In the genomic region with DNA sequence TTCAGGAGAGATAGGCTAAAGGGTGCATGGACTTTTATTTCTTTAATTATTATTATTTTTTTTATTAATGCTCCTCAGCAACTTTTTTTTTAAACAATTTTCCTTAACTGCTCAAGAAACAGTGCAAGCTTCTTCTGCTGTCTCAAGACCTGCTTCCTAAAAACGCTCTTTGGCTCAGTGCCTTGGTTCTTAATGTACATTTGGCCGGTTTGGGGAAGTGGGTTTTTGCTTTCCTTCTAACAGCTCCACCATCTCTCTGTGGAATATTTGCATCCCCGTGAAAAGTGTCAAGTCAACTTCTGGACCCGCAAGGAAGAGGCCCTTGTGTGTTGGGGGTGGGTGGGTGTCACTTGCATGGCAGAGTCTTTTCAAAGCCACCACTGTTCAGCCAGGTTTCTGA, we compare ENCODE assay signal across 23 mouse cellular contexts.
DNase-seq lines count a peak whose midpoint lies in the region; ATAC-seq and TF ChIP-seq lines count a peak whose summit lies in the region.
"Had no signal": no experiment of that assay in that cellular context is flagged by ENCODE, and none has a peak within 500 bp of the region (broad histone marks: within the 10 kb centered on the region; RNA-seq: fewer than 3 reads in every experiment).

No protein-coding gene starts in this region.

- H3K4me1 ChIP-seq in hindbrain, embryonic 13.5 days (replicated peaks), result peaks cover 93% of the 10 kb centered on the region
- peaks cover 98% of the 10 kb centered on the region for H3K4me1 ChIP-seq in hindbrain, embryonic 10.5 days (replicated peaks)
- H3K4me1 ChIP-seq in forebrain, embryonic 12.5 days, result peaks cover 85% of the 10 kb centered on the region
- no peaks in the 10 kb centered on the region for H3K4me1 ChIP-seq in forebrain, postnatal 0 days (ENCODE audit: insufficient read depth)

- no peak overlapping the region for H3K9ac ChIP-seq in hindbrain, embryonic 13.5 days
- H3K9ac ChIP-seq in forebrain, embryonic 12.5 days, result no peak overlapping the region
- no peak overlapping the region for H3K9ac ChIP-seq in forebrain, postnatal 0 days
- H3K9ac ChIP-seq: forebrain, embryonic 15.5 days; liver, embryonic 14.5 days had no signal

- TF ChIP-seq CTCF in forebrain, postnatal 0 days (IDR thresholded peaks at IDR 0.05; ENCODE audit: low read depth), result no peak

- 61% methylated on average over 4 of the region's 4 CpGs for WGBS in hindbrain, embryonic 13.5 days
- 62% methylated on average over 4 of the region's 4 CpGs for WGBS in hindbrain, embryonic 10.5 days
- 77% methylated on average over 4 of the region's 4 CpGs for WGBS in forebrain, embryonic 12.5 days
- WGBS in forebrain, postnatal 0 days, result 61% methylated on average over 4 of the region's 4 CpGs

- DNase-seq in hindbrain, embryonic 10.5 days (ENCODE audit: low spot score), result no peak
- DNase-seq in 416B (ENCODE audit: low read depth), result peak; percentile 72
- DNase-seq in forebrain, postnatal 0 days, result no peak
- DNase-seq: adrenal gland, postnatal 25 days; B cell, adult 2 months; cerebellum, adult 9-10 months; embryo, embryonic 11 days; gastrocnemius, postnatal 14 days; kidney, adult 11 months; lung, postnatal 10 days; right cerebral cortex, postnatal 14 days; thymus, postnatal 25 days had no signal

- ATAC-seq in hindbrain, embryonic 13.5 days (ENCODE audit: low FRiP score), result no peak
- ATAC-seq in common myeloid progenitor, adult 5-6 weeks (replicated peaks; ENCODE audit: low read depth, poor library complexity, severe bottlenecking), result peak; percentile 50
- peak; percentile 36 for ATAC-seq in megakaryocyte progenitor cell, adult 5-6 weeks (replicated peaks; ENCODE audit: poor library complexity)
- ATAC-seq in forebrain, embryonic 12.5 days (ENCODE audit: low FRiP score), result no peak
- no peak for ATAC-seq in forebrain, postnatal 0 days
- ATAC-seq: activated CD4-positive, CD25-positive, alpha-beta regulatory T cell, adult 4 months; forebrain, embryonic 15.5 days; hindbrain, postnatal 0 days; Patski had no signal

- H3K27me3 ChIP-seq in hindbrain, embryonic 13.5 days, result peaks cover 84% of the 10 kb centered on the region
- peaks cover 43% of the 10 kb centered on the region for H3K27me3 ChIP-seq in hindbrain, embryonic 10.5 days (ENCODE audit: insufficient read depth, poor library complexity, severe bottlenecking)
- H3K27me3 ChIP-seq in forebrain, embryonic 12.5 days, result peaks cover 68% of the 10 kb centered on the region
- H3K27me3 ChIP-seq in forebrain, postnatal 0 days (ENCODE audit: insufficient read depth, low read length), result peaks cover 4% of the 10 kb centered on the region; the same call in 1 of the 2 replicates
- H3K27me3 ChIP-seq: Patski had no signal

- H3K4me3 ChIP-seq in hindbrain, embryonic 13.5 days, result no peak overlapping the region
- no peak overlapping the region for H3K4me3 ChIP-seq in hindbrain, embryonic 10.5 days
- no peak overlapping the region for H3K4me3 ChIP-seq in forebrain, embryonic 12.5 days (replicated peaks)
- no peak overlapping the region for H3K4me3 ChIP-seq in forebrain, postnatal 0 days (ENCODE audit: low read depth, low read length)
- H3K4me3 ChIP-seq: forebrain, embryonic 15.5 days; neural tube, embryonic 13.5 days had no signal

- H3K27ac ChIP-seq in hindbrain, embryonic 13.5 days, result no peak overlapping the region
- H3K27ac ChIP-seq in hindbrain, embryonic 10.5 days, result no peak overlapping the region
- no peak overlapping the region for H3K27ac ChIP-seq in forebrain, embryonic 12.5 days
- no peak overlapping the region for H3K27ac ChIP-seq in forebrain, postnatal 0 days (ENCODE audit: low read depth, low read length)
- H3K27ac ChIP-seq: forebrain, embryonic 15.5 days; hindbrain, postnatal 0 days; kidney, postnatal 0 days; liver, embryonic 14.5 days; neural tube, embryonic 13.5 days had no signal

- peak overlapping the region; percentile 11; the same call in 1 of the 2 replicates for H3K4me2 ChIP-seq in hindbrain, embryonic 13.5 days
- H3K4me2 ChIP-seq in forebrain, embryonic 12.5 days, result no peak overlapping the region
- H3K4me2 ChIP-seq in forebrain, postnatal 0 days (ENCODE audit: low read depth), result no peak overlapping the region
- H3K4me2 ChIP-seq: forebrain, embryonic 15.5 days had no signal

- no peaks in the 10 kb centered on the region for H3K36me3 ChIP-seq in hindbrain, embryonic 13.5 days
- no peaks in the 10 kb centered on the region for H3K36me3 ChIP-seq in hindbrain, embryonic 10.5 days
- H3K36me3 ChIP-seq in forebrain, embryonic 12.5 days (replicated peaks), result no peaks in the 10 kb centered on the region
- no peaks in the 10 kb centered on the region for H3K36me3 ChIP-seq in forebrain, postnatal 0 days (ENCODE audit: insufficient read depth)
- H3K36me3 ChIP-seq: forebrain, embryonic 15.5 days; neural tube, embryonic 13.5 days had no signal

- no peaks in the 10 kb centered on the region for H3K9me3 ChIP-seq in hindbrain, embryonic 13.5 days
- H3K9me3 ChIP-seq in hindbrain, embryonic 10.5 days, result no peaks in the 10 kb centered on the region
- no peaks in the 10 kb centered on the region for H3K9me3 ChIP-seq in forebrain, embryonic 12.5 days
- H3K9me3 ChIP-seq in forebrain, postnatal 0 days (ENCODE audit: low read length), result no peaks in the 10 kb centered on the region
- H3K9me3 ChIP-seq: forebrain, embryonic 15.5 days; neural tube, embryonic 13.5 days had no signal

Comparison
In these comparisons a context has a peak if more than half of its experiments do, and no peak if none do; other contexts are left out.
1. ATAC-seq: peak in common myeloid progenitor, adult 5-6 weeks (single experiment) and megakaryocyte progenitor cell, adult 5-6 weeks (single experiment); none in hindbrain, embryonic 13.5 days (single experiment), forebrain, embryonic 12.5 days (single experiment) and forebrain, postnatal 0 days (single experiment).